Mouse (Mus musculus) MEL (cell line): ENCODE measurements around the gene Rangap1. TPM values are rescaled to one million over a fixed set of nuclear protein-coding genes. Genes with fewer than 3 reads are reported as not detected.

Source experiments
- DNase-seq: peaks from one replicate; pipeline ENCODE4 v3.0.0; 2011; ENCODE audit warnings: low read depth, low spot score
- H3K27ac ChIP-seq: 2 replicates; pipeline ENCODE4 v1.5.1; 2012; ENCODE audit warnings: low read depth, mild to moderate bottlenecking, control low read depth, low read length, moderate library complexity; ENCODE audit not compliant: control insufficient read depth
- H3K27me3 ChIP-seq, 2 experiments: fragments of 150-350 bp in 1 of 2; sonication (generic) in 1 of 2; 2 replicates each; pipeline ENCODE4 v1.6.1; 2012; ENCODE audit warnings: low read length in 2 of 2, mild to moderate bottlenecking in 2 of 2, improper control_type of control experiment in 1 of 2, moderate library complexity in 1 of 2; ENCODE audit not compliant: insufficient read depth in 2 of 2, control insufficient read depth in 1 of 2
- H3K36me3 ChIP-seq, 2 experiments: 2 replicates each; pipeline ENCODE4 v1.6.1; 2012 to 2014; ENCODE audit warnings: low read length in 2 of 2, improper control_type of control experiment in 1 of 2, inconsistent platforms in 1 of 2, mild to moderate bottlenecking in 1 of 2; ENCODE audit not compliant: insufficient read depth in 2 of 2, control insufficient read depth in 1 of 2
- H3K4me1 ChIP-seq, 2 experiments: fragments of 150-350 bp in 1 of 2; sonication (generic) in 1 of 2; 2 replicates each; pipeline ENCODE4 v1.6.1; 2012; ENCODE audit warnings: low read length in 2 of 2, improper control_type of control experiment in 1 of 2, mild to moderate bottlenecking in 1 of 2; ENCODE audit not compliant: insufficient read depth in 2 of 2, control insufficient read depth in 1 of 2
- H3K4me3 ChIP-seq, 2 experiments: fragments of 150-350 bp in 1 of 2; sonication (generic) in 1 of 2; 2 replicates each; pipeline ENCODE4 v1.5.1; 2012; ENCODE audit warnings: low read depth in 2 of 2, low read length in 2 of 2, mild to moderate bottlenecking in 2 of 2, moderate library complexity in 2 of 2, control low read depth in 1 of 2, improper control_type of control experiment in 1 of 2; ENCODE audit not compliant: control insufficient read depth in 1 of 2, insufficient read depth in 1 of 2
- H3K79me2 ChIP-seq: 2 replicates; pipeline ENCODE4 v1.6.1; 2012; ENCODE audit warnings: mild to moderate bottlenecking, low read length, moderate library complexity; ENCODE audit not compliant: control insufficient read depth, poor library complexity, insufficient read depth
- H3K9ac ChIP-seq: 2 replicates; pipeline ENCODE4 v1.6.1; 2012; ENCODE audit warnings: low read depth, mild to moderate bottlenecking, control low read depth, low read length, moderate library complexity; ENCODE audit not compliant: control insufficient read depth, poor library complexity, severe bottlenecking
- H3K9me3 ChIP-seq: fragments of 150-350 bp; sonication (generic); replicated peaks from 2 replicates; pipeline ENCODE4 v1.6.1; 2012; ENCODE audit warnings: mild to moderate bottlenecking, low read length, improper control_type of control experiment, moderate library complexity; ENCODE audit not compliant: insufficient read depth
- BHLHE40 ChIP-seq: IDR thresholded peaks from 2 replicates; pipeline ENCODE4 v1.6.1; 2012; ENCODE audit warnings: low read depth, mild to moderate bottlenecking, inconsistent platforms, low read length, improper control_type of control experiment, borderline replicate concordance
- CTCF ChIP-seq, 3 experiments: IDR thresholded peaks in 2 of 3; conservative IDR thresholded peaks in 1 of 3; 2 replicates each; pipeline ENCODE4 v1.5.1; 2011 to 2012; ENCODE audit warnings: low read length in 3 of 3, low read depth in 2 of 3, mild to moderate bottlenecking in 2 of 3, improper control_type of control experiment in 1 of 3, inconsistent platforms in 1 of 3, mixed read lengths in 1 of 3, moderate library complexity in 1 of 3; ENCODE audit not compliant: control insufficient read depth in 1 of 3, insufficient read depth in 1 of 3, poor library complexity in 1 of 3, severe bottlenecking in 1 of 3
- E2F4 ChIP-seq: IDR thresholded peaks from 2 replicates; pipeline ENCODE4 v1.6.1; 2011; ENCODE audit warnings: low read depth, low read length, improper control_type of control experiment, borderline replicate concordance
- ETS1 ChIP-seq: IDR thresholded peaks from 2 replicates; pipeline ENCODE4 v1.6.1; 2012; ENCODE audit warnings: low read depth, mild to moderate bottlenecking, inconsistent platforms, low read length, improper control_type of control experiment, moderate library complexity
- GATA1 ChIP-seq: IDR thresholded peaks from 2 replicates; pipeline ENCODE4 v1.6.1; 2011; ENCODE audit warnings: low read depth, low read length, improper control_type of control experiment
- HCFC1 ChIP-seq: IDR thresholded peaks from 2 replicates; pipeline ENCODE4 v1.6.1; 2012; ENCODE audit warnings: low read depth, mild to moderate bottlenecking, inconsistent platforms, low read length, improper control_type of control experiment, moderate library complexity
- JUND ChIP-seq: IDR thresholded peaks from 2 replicates; pipeline ENCODE4 v1.6.1; 2011; ENCODE audit warnings: low read depth, mild to moderate bottlenecking, improper control_type of control experiment, low read length
- KAT2A ChIP-seq: conservative IDR thresholded peaks from 2 replicates; pipeline ENCODE4 v1.6.1; 2012; ENCODE audit warnings: low read depth, low read length, improper control_type of control experiment, inconsistent platforms
- MEF2A ChIP-seq: IDR thresholded peaks from 2 replicates; pipeline ENCODE4 v1.6.1; 2014; ENCODE audit warnings: low read depth, mild to moderate bottlenecking, inconsistent platforms, low read length, improper control_type of control experiment; ENCODE audit not compliant: poor library complexity, insufficient replicate concordance, severe bottlenecking; ENCODE audit errors: extremely low read depth
- MXI1 ChIP-seq: IDR thresholded peaks from 2 replicates; pipeline ENCODE4 v1.6.1; 2011; ENCODE audit warnings: mild to moderate bottlenecking, low read depth, low read length, improper control_type of control experiment
- MYB ChIP-seq: IDR thresholded peaks from 2 replicates; pipeline ENCODE4 v1.6.1; 2011; ENCODE audit warnings: mild to moderate bottlenecking, low read depth, low read length, improper control_type of control experiment
- MYC ChIP-seq: IDR thresholded peaks from 2 replicates; pipeline ENCODE4 v1.6.1; 2011; ENCODE audit warnings: low read depth, mild to moderate bottlenecking, low read length, improper control_type of control experiment, moderate library complexity
- NELFE ChIP-seq: IDR thresholded peaks from 2 replicates; pipeline ENCODE4 v1.6.1; 2011; ENCODE audit warnings: low read depth, low read length, improper control_type of control experiment
- POLR2A ChIP-seq, 2 experiments: IDR thresholded peaks; 2 replicates each; pipeline ENCODE4 v1.6.1; 2011 to 2012; ENCODE audit warnings: low read length in 2 of 2, mild to moderate bottlenecking in 2 of 2, control low read depth in 1 of 2, improper control_type of control experiment in 1 of 2, low read depth in 1 of 2, moderate library complexity in 1 of 2; ENCODE audit not compliant: control insufficient read depth in 1 of 2, insufficient read depth in 1 of 2, poor library complexity in 1 of 2
- POLR2AphosphoS5 ChIP-seq: IDR thresholded peaks from 2 replicates; pipeline ENCODE4 v1.6.1; 2012; ENCODE audit warnings: low read depth, borderline replicate concordance, mild to moderate bottlenecking, inconsistent platforms, low read length, moderate library complexity, mixed read lengths
- RAD21 ChIP-seq: IDR thresholded peaks from 2 replicates; pipeline ENCODE4 v1.6.1; 2011; ENCODE audit warnings: mild to moderate bottlenecking, low read depth, low read length, improper control_type of control experiment
- SIN3A ChIP-seq: IDR thresholded peaks from 2 replicates; pipeline ENCODE4 v1.6.1; 2012; ENCODE audit warnings: low read length, improper control_type of control experiment, inconsistent platforms
- SMC3 ChIP-seq: IDR thresholded peaks from 2 replicates; pipeline ENCODE4 v1.6.1; 2011; ENCODE audit warnings: low read depth, low read length, improper control_type of control experiment
- TAL1 ChIP-seq: IDR thresholded peaks from 2 replicates; pipeline ENCODE4 v1.6.1; 2012; ENCODE audit warnings: mild to moderate bottlenecking, inconsistent platforms, low read length, moderate library complexity, mixed read lengths
- UBTF ChIP-seq: IDR thresholded peaks from 2 replicates; pipeline ENCODE4 v1.6.1; 2012; ENCODE audit warnings: low read depth, mild to moderate bottlenecking, inconsistent platforms, low read length, improper control_type of control experiment, moderate library complexity, borderline replicate concordance; ENCODE audit not compliant: insufficient read depth
- USF1 ChIP-seq: IDR thresholded peaks from 2 replicates; pipeline ENCODE4 v1.6.1; 2014; ENCODE audit warnings: low read depth, mild to moderate bottlenecking, inconsistent platforms, low read length, improper control_type of control experiment, moderate library complexity
- ZKSCAN1 ChIP-seq: IDR thresholded peaks from 2 replicates; pipeline ENCODE4 v1.6.1; 2012; ENCODE audit warnings: low read depth, mild to moderate bottlenecking, inconsistent platforms, low read length, improper control_type of control experiment, moderate library complexity
- ZMIZ1 ChIP-seq: IDR thresholded peaks from 2 replicates; pipeline ENCODE4 v1.6.1; 2012; ENCODE audit warnings: low read depth, mild to moderate bottlenecking, inconsistent platforms, low read length, improper control_type of control experiment, moderate library complexity
- ZNF384 ChIP-seq: IDR thresholded peaks from 2 replicates; pipeline ENCODE4 v1.6.1; 2012; ENCODE audit warnings: low read depth, mild to moderate bottlenecking, inconsistent platforms, low read length, improper control_type of control experiment
- polyA plus RNA-seq, 2 experiments: library from polyadenylated mRNA; stranded (reverse) in 1 of 2; unstranded in 1 of 2; fragments of >175 nt in 1 of 2; fragments of >200 nt in 1 of 2; gene quantifications; 2 replicates each; pipeline versions ENCODE4 v1.2.1 to v1.2.4; 2012; ENCODE audit warnings: low replicate concordance in 2 of 2, low read depth in 1 of 2; ENCODE audit not compliant: insufficient read length in 2 of 2, insufficient read depth in 1 of 2, missing spikeins in 1 of 2
- total RNA-seq: library from RNA; depleted of rRNA; stranded (reverse); fragments of 300-350 nt; gene quantifications from 2 replicates; pipeline ENCODE4 v1.2.3, GENCODE M21; 2012

The Rangap1 gene
- total and polyA plus RNA-seq, 3 experiments, result 191 to 281 TPM; not detected in 1

DNA sequence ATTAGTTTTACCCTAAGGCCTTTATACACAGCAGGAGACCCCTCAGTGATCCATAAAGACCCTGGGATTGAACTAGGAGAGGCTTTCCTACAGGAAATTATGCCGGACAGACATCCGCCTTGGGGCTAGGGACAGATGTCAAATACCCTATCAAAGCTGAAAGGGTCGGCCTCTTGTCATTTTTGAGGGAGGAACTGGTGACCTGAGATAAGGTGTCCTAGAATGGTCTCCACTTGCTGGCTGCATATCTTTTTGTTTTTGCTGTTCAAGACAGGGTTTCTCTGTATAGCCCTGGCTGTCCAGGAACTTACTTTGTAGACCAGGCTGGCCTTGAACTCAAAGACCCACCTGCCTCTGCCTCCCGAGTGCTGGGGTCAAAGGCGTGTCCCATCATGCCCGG lies 19.2 kb upstream of the Rangap1 start (continued):
- TF ChIP-seq ETS1, result no peak

DNA sequence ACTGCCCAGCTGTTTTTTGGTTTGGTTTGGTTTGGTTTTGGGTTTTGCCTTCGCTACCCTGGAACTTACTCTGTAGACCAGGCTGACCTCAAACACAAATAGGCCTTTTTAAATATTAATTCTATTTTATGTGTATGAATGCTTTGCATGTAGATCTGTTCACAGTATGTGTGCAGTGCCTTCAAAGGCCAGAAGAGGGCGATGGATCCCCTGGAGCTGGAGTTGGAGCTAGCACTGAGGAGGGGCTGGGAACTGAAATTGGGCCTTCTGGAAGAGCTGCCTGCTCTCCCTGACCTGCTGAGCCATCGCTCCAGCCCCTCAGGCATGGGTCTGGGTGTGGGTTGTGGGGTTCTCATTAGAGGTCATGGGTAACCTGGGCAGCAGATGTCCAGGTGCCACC lies 16.6 kb upstream of the Rangap1 start:
- TF ChIP-seq HCFC1 (no peak), POLR2AphosphoS5 (no peak), MYC (no peak), ZMIZ1 (no peak), CTCF (IDR thresholded peaks at IDR 0.05 in 2 of 3, conservative IDR thresholded peaks at IDR 0.05 in 1 of 3; ENCODE audit: control insufficient read depth in 1 of 3, insufficient read depth in 1 of 3, low read depth in 2 of 3, low read length in 3 of 3, poor library complexity in 1 of 3, severe bottlenecking in 1 of 3) (peak; percentile 30 to 46 (median 38); a peak in 4 of 6 replicates), SMC3 (no peak), RAD21 (peak; percentile 14; the same call in 1 of the 2 replicates), MEF2A (no peak), ZNF384 (no peak)
- Histone ChIP-seq H3K79me2 (no peaks in the 10 kb centered on the region), H3K4me3 (no peak overlapping the region), H3K9ac (no peak overlapping the region), H3K9me3 (no peaks in the 10 kb centered on the region), H3K4me1 (peaks cover 22 to 33% of the 10 kb centered on the region in 2 experiments), H3K27ac (no peak overlapping the region), H3K36me3 (peaks cover 0 to 33% of the 10 kb centered on the region in 2 experiments; a peak in 2 of 4 replicates), H3K27me3 (no peaks in the 10 kb centered on the region)
- peak; percentile 32 for DNase-seq

GRCm38 (mm10) chr15:81761381-81761780 lies 16.1 kb upstream of the Rangap1 start:
- no peak overlapping the region for H3K4me3 ChIP-seq
- no peaks in the 10 kb centered on the region for H3K79me2 ChIP-seq
- no peak overlapping the region for H3K9ac ChIP-seq
- no peaks in the 10 kb centered on the region for H3K9me3 ChIP-seq
- peaks cover 0 to 33% of the 10 kb centered on the region in 2 experiments; a peak in 2 of 4 replicates for H3K36me3 ChIP-seq
- no peak for TF ChIP-seq ZKSCAN1
- TF ChIP-seq KAT2A, result no peak
- TF ChIP-seq MYB, result no peak
- TF ChIP-seq JUND, result no peak
- TF ChIP-seq BHLHE40, result no peak
- no peak for TF ChIP-seq E2F4
- no peak for TF ChIP-seq MXI1
- no peak for TF ChIP-seq SIN3A
- no peak for TF ChIP-seq GATA1
- no peak for TF ChIP-seq POLR2A (IDR thresholded peaks at IDR 0.05; ENCODE audit: control insufficient read depth in 1 of 2, insufficient read depth in 1 of 2, low read depth in 1 of 2, low read length in 2 of 2, poor library complexity in 1 of 2)
- no peak for TF ChIP-seq ZMIZ1
- TF ChIP-seq MEF2A, result no peak
- no peak for TF ChIP-seq UBTF
- TF ChIP-seq USF1, result no peak
- no peak for TF ChIP-seq POLR2AphosphoS5
- TF ChIP-seq NELFE, result no peak
- TF ChIP-seq TAL1, result no peak
- H3K4me1 ChIP-seq, result peaks cover 22 to 32% of the 10 kb centered on the region in 2 experiments
- DNase-seq, result no peak
- H3K27me3 ChIP-seq, result no peaks in the 10 kb centered on the region
- H3K27ac ChIP-seq, result no peak overlapping the region
